Mouse (Mus musculus): ENCODE measurements around the gene Bgn.

- TF ChIP-seq CTCF (IDR thresholded peaks at IDR 0.05; ENCODE audit: borderline replicate concordance, insufficient read depth, low read depth, low read length) (no peak), POLR2A (IDR thresholded peaks at IDR 0.05; ENCODE audit: borderline replicate concordance, insufficient read depth, low read length) (no peak)
These were observed 17.8 kb upstream of the Bgn start for GRCm38 (mm10) chrX:73465483-73466186.

All from cerebellum, adult 2 months (tissue).